Mouse (Mus musculus) cerebellum, adult 9-10 months (tissue): ENCODE measurements at regions not wholly inside any gene's neighbourhood (a gene's known extent, or its start where the extent isn't known, plus 50 kb on each side); places are given as distances from the start of the nearest gene placed in this dataset.

Experiments used
- DNase-seq: peaks from one replicate; pipeline ENCODE4 v3.0.0; 2022

GRCm38 (mm10) chr16:39285028-39285744 is 392.7 kb downstream of the Igsf11 start:
- no peak for DNase-seq

DNA sequence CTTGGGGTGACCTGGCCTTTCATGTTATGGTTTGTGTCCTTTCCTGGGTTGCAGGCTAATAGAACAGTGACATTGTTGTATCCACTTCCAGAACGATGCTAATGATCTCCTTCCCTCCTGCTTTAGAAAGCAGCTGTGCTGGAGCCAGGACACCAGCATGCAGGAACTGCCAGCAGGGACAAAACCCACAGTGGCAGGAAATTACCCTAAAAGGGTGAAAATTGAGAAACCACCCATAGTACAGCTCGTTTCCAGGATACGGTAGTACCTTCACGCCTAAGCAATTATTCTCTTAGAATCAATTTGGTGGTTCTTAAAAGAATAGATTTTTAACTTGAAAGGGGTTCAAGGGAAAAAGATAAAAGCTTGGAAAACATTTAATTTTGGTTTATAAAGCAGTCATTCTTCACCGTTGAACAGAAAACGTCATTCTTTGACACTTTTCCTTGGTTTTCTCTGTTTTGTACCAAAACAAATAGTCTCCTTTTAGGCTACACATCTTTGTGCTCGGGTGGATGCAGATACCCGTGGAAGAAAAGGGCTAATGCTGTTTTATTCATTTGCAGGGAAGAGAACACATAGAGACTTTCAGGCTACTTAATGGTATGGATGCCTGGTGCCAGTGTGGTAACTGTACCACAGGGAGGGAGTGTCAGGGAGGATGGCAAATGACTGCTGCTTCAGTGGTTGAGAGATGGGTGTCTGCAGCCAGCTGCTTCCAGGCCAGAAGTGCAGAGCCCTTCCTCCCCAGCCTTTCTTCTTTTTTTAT is 394.5 kb downstream of the Igsf11 start:
- DNase-seq: no peak

GRCm38 (mm10) chr16:39298856-39299255 is 406.4 kb downstream of the Igsf11 start:
- DNase-seq: no peak

DNA sequence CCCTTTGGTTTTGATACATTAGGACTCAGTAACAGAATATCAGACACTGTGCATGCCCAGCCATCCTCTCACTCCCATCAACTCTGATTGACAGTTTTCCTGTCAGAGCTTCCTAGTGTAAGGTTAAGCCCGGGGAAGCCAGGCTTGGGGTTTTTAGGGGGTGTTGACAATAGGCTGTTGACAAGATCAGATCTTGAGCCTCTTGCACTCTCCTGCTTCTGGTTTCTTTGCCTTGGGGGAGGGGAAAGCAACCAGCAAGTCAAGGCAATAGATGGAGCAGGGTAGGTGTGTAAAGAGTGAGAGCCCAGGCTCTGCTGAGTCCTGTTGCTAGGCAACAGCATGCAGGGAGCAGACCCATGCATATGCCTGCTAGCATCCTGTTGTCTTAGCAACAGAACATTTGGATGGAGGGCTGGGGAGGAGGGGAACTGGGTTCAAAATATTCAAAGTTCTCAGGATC is 410.5 kb downstream of the Igsf11 start:
- no peak for DNase-seq

GRCm38 (mm10) chr16:39303371-39303770 is 410.9 kb downstream of the Igsf11 start:
- no peak for DNase-seq

DNA sequence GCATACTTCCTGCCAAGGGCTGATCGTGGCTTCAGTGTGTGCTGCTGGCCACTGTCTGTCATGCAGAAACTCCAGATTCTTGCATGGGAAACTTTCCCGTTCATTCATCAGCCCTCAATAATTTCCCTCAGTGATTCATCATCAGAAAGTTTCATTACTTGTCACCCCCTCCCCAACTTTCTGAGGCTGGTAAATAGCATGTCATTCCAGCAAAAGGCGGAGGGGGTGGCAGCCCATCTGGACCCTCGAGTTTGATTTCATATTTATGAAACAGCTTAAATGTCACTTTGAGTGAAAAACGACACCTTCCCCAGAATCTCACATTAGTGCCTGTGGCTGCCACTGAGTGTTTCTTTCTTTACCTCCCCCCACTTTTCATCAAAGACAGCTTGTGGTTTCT is 415.5 kb downstream of the Igsf11 start:
- no peak for DNase-seq

GRCm38 (mm10) chr16:39316752-39317594 is 424.5 kb downstream of the Igsf11 start:
- peak; percentile 19 for DNase-seq

DNA sequence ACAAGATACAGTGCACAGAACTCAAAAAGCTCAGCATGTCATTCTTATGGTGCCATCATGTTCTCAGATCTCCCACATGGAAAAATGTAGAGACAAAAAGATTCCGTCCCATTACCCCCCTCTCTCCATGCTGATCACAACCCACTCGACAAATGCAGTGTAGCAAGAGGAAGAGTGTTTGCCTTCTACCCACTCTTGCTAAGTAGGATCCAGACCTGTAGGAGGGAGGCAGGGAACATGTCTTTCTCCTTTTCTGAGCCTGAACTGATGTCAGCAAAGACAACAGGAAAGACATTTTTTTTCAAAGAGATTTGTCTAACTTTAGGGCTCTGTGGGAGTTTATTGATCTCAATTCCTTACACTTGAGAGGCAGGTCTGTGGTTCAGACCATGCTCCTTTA is 433.2 kb downstream of the Igsf11 start:
- no peak for DNase-seq

DNA sequence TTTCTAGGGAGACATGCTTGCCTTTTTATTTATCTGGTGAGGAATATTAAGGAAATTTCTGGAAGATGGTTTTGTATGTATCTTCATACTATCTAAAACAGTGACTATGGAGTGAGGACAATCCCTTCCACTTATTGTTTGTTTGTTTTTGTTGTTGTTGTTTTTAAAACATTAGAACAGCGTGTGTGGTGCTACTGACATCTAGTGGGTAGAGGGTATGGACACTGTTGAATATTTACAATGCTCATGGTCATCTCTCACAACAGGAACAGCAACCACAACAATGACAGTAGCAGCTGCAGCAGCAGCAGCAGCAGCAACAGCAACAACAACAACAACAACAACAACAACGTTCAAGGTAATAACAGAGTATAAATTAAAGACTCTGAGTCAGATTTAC is 471.2 kb downstream of the Igsf11 start:
- no peak for DNase-seq

DNA sequence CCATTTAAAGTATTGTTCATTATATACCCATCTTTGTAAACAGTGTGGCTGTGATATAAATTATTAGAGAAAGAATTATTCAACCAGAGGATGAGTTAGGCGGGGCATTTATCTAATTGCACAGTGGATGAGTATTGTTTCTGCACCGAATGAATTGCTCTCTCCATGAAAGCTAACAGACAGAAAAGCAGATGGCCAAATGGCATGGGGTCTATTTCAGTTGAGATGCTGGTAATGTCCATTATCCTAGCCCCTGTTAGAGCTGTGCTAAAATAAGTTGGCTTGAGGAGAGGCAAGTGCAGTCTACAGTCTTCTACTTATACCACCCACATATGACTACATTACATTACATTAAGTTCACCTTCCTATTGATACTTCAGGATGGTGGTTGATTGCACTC is 475.8 kb downstream of the Igsf11 start:
- DNase-seq: no peak

DNA sequence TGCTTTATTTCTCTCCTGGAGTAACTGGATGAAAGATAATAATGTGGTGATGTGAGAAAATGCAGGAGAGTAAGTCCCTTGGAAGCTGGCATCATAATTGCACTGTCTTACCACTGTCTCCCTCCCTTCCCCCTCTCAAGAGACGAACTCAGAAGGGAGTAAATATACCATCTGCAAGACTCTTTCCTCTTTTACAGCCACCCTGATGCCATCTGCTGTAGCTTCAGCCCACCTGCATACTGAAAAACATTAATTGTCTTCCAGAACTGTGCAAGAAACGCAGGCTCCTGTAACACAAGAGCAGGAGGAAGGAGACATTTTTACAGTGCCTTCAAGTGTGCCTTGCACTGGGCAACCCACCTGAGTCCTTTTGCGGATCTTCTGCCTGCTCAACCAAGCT is 482.1 kb downstream of the Igsf11 start:
- DNase-seq: no peak

DNA sequence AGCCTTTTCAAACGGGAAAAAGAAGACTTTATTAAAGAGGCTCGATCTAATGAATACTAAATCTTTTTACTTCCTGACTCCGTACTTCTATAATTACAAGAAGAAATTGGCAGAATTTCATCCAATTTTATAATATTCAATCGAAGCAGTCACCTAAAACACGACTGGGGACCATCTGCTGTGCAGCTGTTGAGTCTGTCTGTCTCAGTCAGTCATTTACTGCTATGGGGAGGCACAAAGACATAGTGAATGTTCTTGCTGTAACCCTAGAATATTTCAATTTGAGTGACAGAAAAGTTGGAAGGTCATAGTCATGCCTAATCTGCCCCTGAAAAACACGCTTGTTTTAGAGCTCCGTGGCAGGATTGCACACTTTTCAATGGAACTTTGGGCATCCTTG is 487.5 kb downstream of the Igsf11 start:
- DNase-seq: no peak

- no peak for DNase-seq
These were observed 497.5 kb downstream of the Igsf11 start for GRCm38 (mm10) chr16:39389943-39390342.

- DNase-seq: no peak
These were observed 498.2 kb downstream of the Igsf11 start for GRCm38 (mm10) chr16:39390626-39391025.

- peak; percentile 12 for DNase-seq
These were observed 509.8 kb downstream of the Igsf11 start for GRCm38 (mm10) chr16:39402101-39402749.

- no peak for DNase-seq
These were observed 539.1 kb downstream of the Igsf11 start for GRCm38 (mm10) chr16:39431581-39431980.

DNA sequence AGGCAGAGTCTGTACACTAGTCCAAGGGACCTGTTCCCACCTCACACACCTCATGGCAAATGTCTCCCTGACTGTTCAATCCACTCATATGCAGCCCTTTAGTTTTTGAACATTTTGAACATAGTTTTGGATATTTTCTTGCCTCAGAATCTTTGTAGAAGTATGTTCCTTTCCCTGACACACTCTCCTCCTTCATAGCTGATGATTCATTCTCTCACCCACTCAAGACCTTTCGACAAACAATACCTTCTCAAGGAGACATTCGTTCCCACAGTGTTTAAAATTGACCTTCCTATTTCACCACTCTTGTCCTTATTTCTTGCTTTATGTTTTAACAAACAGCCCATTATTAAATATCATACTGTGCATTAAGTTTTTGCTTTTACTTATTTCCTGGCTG is 538.4 kb upstream of the Lsamp start:
- DNase-seq: no peak

DNA sequence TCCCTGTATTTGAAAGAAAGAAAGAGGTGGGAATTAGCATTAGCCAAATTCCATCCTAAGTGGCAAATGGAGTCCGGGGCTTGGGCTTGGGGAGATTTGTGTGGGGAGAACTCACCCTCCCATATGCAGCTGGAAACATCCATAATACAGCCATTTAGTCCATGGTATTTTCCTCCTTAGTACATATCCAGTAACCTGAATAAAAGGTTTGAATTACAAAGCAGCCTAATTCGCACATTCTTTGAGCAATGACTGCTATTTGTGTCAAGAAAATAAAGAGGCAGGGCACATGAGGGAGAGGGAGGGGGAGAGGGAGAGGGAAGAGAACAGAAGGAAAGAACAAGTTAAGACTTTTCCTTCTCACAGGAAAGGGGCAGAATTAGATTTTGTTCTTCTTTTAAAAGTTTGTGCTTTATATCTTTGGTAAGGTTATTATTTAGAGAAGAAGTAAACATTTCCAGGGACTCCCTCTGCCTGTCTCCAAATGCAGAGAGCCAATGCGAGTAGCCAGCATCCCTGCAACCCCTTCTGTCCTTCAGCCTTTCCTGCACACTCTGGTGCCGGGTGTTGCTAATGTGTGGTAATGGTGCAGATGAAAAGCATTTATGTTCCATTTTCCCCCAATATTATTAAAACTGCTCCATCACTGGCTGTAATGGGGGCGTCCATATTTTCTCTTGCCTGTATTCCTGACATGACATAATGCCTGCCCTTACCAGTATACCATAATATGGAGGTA is 530.6 kb upstream of the Lsamp start:
- DNase-seq: no peak
